Mouse (Mus musculus): ENCODE results near the gene Chn1.
"Not testable (repeated sequence)": the region's sequence is repeated elsewhere in the genome, so short reads cannot be mapped to it uniquely, and the experiment has no call there.

Chn1 gene

GRCm38 (mm10) chr2:73774786-73775682, at the start of gene Chn1:
Chn1 (minus strand) TSS chr2:73775346.
- no peak for DNase-seq (ENCODE audit: low spot score)

- no peak for DNase-seq (ENCODE audit: low spot score)
These were observed 43.6 kb upstream of the Chn1 start for GRCm38 (mm10) chr2:73818742-73819141.

GRCm38 (mm10) chr2:73807609-73808008, 32.5 kb upstream of the Chn1 start:
- no peak for DNase-seq (ENCODE audit: low spot score)

- DNase-seq (ENCODE audit: low spot score): not testable (repeated sequence)
These were observed 25.0 kb upstream of the Chn1 start for GRCm38 (mm10) chr2:73800127-73800526.

- DNase-seq (ENCODE audit: low spot score): no peak
These were observed 23.6 kb upstream of the Chn1 start for GRCm38 (mm10) chr2:73798786-73799185.

GRCm38 (mm10) chr2:73798136-73798535, 23.0 kb upstream of the Chn1 start:
- DNase-seq (ENCODE audit: low spot score): no peak

- no peak for DNase-seq (ENCODE audit: low spot score)
These were observed 16.9 kb upstream of the Chn1 start for GRCm38 (mm10) chr2:73791846-73792630.

GRCm38 (mm10) chr2:73790332-73790731, 15.2 kb upstream of the Chn1 start:
- DNase-seq (ENCODE audit: low spot score): no peak

- no peak for DNase-seq (ENCODE audit: low spot score)
These were observed 13.2 kb upstream of the Chn1 start for GRCm38 (mm10) chr2:73788395-73788794.

GRCm38 (mm10) chr2:73782371-73782905, 7.3 kb upstream of the Chn1 start:
- DNase-seq (ENCODE audit: low spot score): no peak

GRCm38 (mm10) chr2:73780321-73781010, 5.3 kb upstream of the Chn1 start:
- DNase-seq (ENCODE audit: low spot score): no peak

- DNase-seq (ENCODE audit: low spot score): no peak
These were observed 4.7 kb upstream of the Chn1 start for GRCm38 (mm10) chr2:73779796-73780195.

- no peak for DNase-seq (ENCODE audit: low spot score)
These were observed 4.0 kb upstream of the Chn1 start for GRCm38 (mm10) chr2:73779016-73779595.

GRCm38 (mm10) chr2:73776936-73777335, 1.8 kb upstream of the Chn1 start:
- DNase-seq (ENCODE audit: low spot score): no peak

- no peak for DNase-seq (ENCODE audit: low spot score)
These were observed 651 bp upstream of the Chn1 start for GRCm38 (mm10) chr2:73775683-73776310.

- DNase-seq (ENCODE audit: low spot score): no peak
These were observed 2.2 kb downstream of the Chn1 start for GRCm38 (mm10) chr2:73772945-73773344.

- no peak for DNase-seq (ENCODE audit: low spot score)
These were observed 6.5 kb downstream of the Chn1 start for GRCm38 (mm10) chr2:73768669-73769068.

GRCm38 (mm10) chr2:73763541-73763940, 11.6 kb downstream of the Chn1 start:
- DNase-seq (ENCODE audit: low spot score): no peak

- DNase-seq (ENCODE audit: low spot score): no peak
These were observed 15.2 kb downstream of the Chn1 start for GRCm38 (mm10) chr2:73759899-73760298.

GRCm38 (mm10) chr2:73759027-73759426, 16.1 kb downstream of the Chn1 start:
- DNase-seq (ENCODE audit: low spot score): no peak

- DNase-seq (ENCODE audit: low spot score): no peak
These were observed 27.8 kb downstream of the Chn1 start for GRCm38 (mm10) chr2:73747297-73747696.

Measured in c-Kit-positive CD71-positive TER-119-positive erythroid progenitor cells, embryonic 14.5 days (primary cell).